Mouse (Mus musculus): ENCODE measurements around the gene Ufd1. TPM values are rescaled to one million over a fixed set of nuclear protein-coding genes. Genes with fewer than 3 reads are reported as not detected.

Gene Ufd1
- polyA plus RNA-seq, 1 experiment from 2014 or later: 49.2 TPM

DNA sequence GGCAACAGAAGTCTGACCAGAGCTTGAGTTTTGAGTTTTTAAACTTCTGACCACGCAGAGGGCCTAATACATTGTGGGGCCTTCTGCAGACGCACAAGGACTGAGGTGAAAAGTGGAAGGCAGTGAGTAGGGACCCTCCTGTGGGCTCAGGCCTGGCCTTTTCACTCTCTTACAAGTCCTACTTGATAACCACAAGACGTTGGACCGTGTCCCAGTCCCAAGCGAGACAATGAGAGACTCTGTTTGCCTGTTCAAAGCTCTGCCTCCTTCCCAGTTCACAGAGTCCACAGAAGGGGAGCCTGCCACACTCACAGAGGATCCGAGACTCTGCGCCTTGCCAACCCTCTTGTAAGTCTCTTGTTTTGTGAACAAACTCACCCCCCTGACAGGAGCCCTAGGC is 14.9 kb upstream of the Ufd1 start:
- no peak overlapping the region for H3K27ac ChIP-seq (replicated peaks; ENCODE audit: low read depth, low read length)

DNA sequence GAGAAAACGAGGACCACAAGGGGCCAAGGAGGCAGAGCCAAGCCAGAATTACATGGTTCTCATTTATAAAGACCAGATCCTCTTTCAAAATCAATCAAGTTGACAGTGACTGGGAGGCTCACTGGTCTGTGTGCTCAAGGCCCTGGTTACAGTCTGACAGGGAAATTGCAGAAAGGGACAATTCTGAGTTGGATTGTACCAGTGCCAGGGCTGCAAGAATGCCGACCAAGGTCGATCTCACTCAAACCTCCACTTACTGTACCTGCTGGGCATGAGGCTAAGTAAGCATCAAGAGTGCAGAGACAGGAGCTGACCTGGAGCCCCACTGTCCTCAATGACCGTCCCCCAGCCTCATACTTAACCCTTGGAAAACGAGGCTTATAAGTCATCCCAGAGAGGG is 13.4 kb upstream of the Ufd1 start:
- 89% methylated on average over 5 of the region's 5 CpGs for WGBS
- no peak overlapping the region for H3K27ac ChIP-seq (replicated peaks; ENCODE audit: low read depth, low read length)
- H3K9me3 ChIP-seq (ENCODE audit: control insufficient read depth, low read length): no peaks in the 10 kb centered on the region
- no peaks in the 10 kb centered on the region for H3K27me3 ChIP-seq (replicated peaks; ENCODE audit: control insufficient read depth, insufficient read depth, low read length)
- no peaks in the 10 kb centered on the region for H3K4me1 ChIP-seq (ENCODE audit: control insufficient read depth, insufficient read depth, low read length)
- ATAC-seq (ENCODE audit: low read depth): no peak
- DNase-seq (ENCODE audit: low spot score): no peak
- peaks cover 64% of the 10 kb centered on the region for H3K36me3 ChIP-seq (ENCODE audit: control insufficient read depth, insufficient read depth, low read length)
- no peak overlapping the region for H3K9ac ChIP-seq (ENCODE audit: low read depth, low read length)
- no peak overlapping the region for H3K4me2 ChIP-seq (ENCODE audit: low read depth, low read length)
- no peak overlapping the region for H3K4me3 ChIP-seq (ENCODE audit: low read depth, low read length)

More for the DNA sequence above, 14.9 kb upstream of the Ufd1 start:
- Histone ChIP-seq H3K4me2 (ENCODE audit: low read depth, low read length) (no peak overlapping the region), H3K27me3 (replicated peaks; ENCODE audit: control insufficient read depth, insufficient read depth, low read length) (no peaks in the 10 kb centered on the region), H3K36me3 (ENCODE audit: control insufficient read depth, insufficient read depth, low read length) (peaks cover 73% of the 10 kb centered on the region), H3K4me1 (ENCODE audit: control insufficient read depth, insufficient read depth, low read length) (no peaks in the 10 kb centered on the region), H3K9me3 (ENCODE audit: control insufficient read depth, low read length) (no peaks in the 10 kb centered on the region), H3K9ac (ENCODE audit: low read depth, low read length) (no peak overlapping the region), H3K4me3 (ENCODE audit: low read depth, low read length) (no peak overlapping the region)
- WGBS: 77% methylated on average over 7 of the region's 7 CpGs
- no peak for ATAC-seq (ENCODE audit: low read depth)
- DNase-seq (ENCODE audit: low spot score): peak; percentile 18

DNA sequence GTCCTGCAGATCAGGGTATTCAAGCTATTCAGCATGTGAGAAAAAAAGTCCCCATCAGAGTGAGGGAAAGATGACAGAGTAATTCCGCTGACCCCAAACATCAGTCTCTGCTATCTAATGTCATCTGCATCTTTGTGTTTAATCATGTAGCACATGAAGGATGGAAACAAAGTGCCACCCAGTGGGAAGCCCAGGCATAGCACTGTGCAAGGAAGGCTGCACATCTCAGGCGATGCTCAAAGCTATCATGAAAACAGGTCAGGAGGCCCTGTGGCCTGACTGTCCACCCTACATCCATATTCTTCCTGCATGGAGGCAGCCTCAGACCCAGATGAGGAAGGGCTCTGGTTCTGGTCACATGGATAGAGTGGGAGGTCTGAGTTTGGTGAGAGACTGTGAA is 12.7 kb upstream of the Ufd1 start:
- Histone ChIP-seq H3K36me3 (ENCODE audit: control insufficient read depth, insufficient read depth, low read length) (peaks cover 61% of the 10 kb centered on the region), H3K27me3 (replicated peaks; ENCODE audit: control insufficient read depth, insufficient read depth, low read length) (no peaks in the 10 kb centered on the region), H3K27ac (replicated peaks; ENCODE audit: low read depth, low read length) (no peak overlapping the region), H3K4me1 (ENCODE audit: control insufficient read depth, insufficient read depth, low read length) (no peaks in the 10 kb centered on the region), H3K9ac (ENCODE audit: low read depth, low read length) (no peak overlapping the region), H3K9me3 (ENCODE audit: control insufficient read depth, low read length) (no peaks in the 10 kb centered on the region), H3K4me2 (ENCODE audit: low read depth, low read length) (no peak overlapping the region), H3K4me3 (ENCODE audit: low read depth, low read length) (no peak overlapping the region)
- WGBS: 77% methylated on average over 2 of the region's 2 CpGs
- DNase-seq (ENCODE audit: low spot score): peak; percentile 38
- no peak for ATAC-seq (ENCODE audit: low read depth)

DNA sequence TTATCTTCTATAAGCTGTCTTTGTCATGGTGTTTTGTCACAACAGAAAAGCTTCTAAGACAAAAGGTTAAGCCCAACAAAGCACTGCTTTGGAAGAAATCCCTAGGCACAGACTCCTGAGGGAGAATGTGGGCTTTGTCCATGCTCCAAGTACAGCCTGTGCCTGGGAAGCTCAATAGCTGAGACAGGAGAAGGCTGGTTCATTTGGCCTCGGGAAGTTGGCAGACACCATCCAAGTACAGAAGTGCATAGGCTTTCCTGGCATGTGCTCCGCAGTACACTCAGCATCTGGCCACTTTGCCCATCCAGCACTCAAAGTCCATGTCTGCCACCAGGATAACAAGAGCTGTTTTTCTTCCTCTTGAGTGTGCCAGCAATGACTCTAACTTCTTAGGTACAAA is 5.8 kb upstream of the Ufd1 start:
- WGBS: 100% methylated on average over 2 of the region's 2 CpGs
- ATAC-seq (ENCODE audit: low read depth): no peak
- H3K36me3 ChIP-seq (ENCODE audit: control insufficient read depth, insufficient read depth, low read length): peaks cover 54% of the 10 kb centered on the region

DNA sequence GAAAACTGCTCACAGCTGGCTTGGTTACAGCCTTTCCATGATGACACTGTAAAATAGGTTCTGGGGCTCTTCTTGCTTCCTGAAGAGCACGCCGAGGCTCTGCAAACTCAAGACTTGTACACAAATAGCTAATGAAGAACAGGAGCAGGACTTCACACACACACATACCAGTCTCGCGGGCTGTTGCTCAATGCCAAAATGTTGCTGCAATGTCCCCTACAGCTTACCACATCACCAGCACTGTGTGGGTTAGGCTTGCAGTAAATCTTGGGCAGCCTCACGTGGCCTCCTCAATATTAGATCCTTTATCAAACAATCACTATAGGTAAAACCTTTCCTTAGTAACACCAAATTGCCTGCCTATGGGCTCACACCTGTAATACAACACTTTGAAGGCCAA is 2.6 kb upstream of the Ufd1 start:
- H3K4me2 ChIP-seq (ENCODE audit: low read depth, low read length): no peak overlapping the region
- peaks cover 45% of the 10 kb centered on the region for H3K36me3 ChIP-seq (ENCODE audit: control insufficient read depth, insufficient read depth, low read length)
- no peak overlapping the region for H3K9ac ChIP-seq (ENCODE audit: low read depth, low read length)
- no peak overlapping the region for H3K27ac ChIP-seq (replicated peaks; ENCODE audit: low read depth, low read length)
- no peak overlapping the region for H3K4me3 ChIP-seq (ENCODE audit: low read depth, low read length)
- no peaks in the 10 kb centered on the region for H3K9me3 ChIP-seq (ENCODE audit: control insufficient read depth, low read length)
- H3K4me1 ChIP-seq (ENCODE audit: control insufficient read depth, insufficient read depth, low read length): peaks cover 6% of the 10 kb centered on the region
- ATAC-seq (ENCODE audit: low read depth) (no peak), DNase-seq (ENCODE audit: low spot score) (no peak)
- 84% methylated on average over 5 of the region's 5 CpGs for WGBS
- no peaks in the 10 kb centered on the region for H3K27me3 ChIP-seq (replicated peaks; ENCODE audit: control insufficient read depth, insufficient read depth, low read length)

More for the DNA sequence above, 5.8 kb upstream of the Ufd1 start:
- H3K9me3 ChIP-seq (ENCODE audit: control insufficient read depth, low read length): no peaks in the 10 kb centered on the region
- no peaks in the 10 kb centered on the region for H3K27me3 ChIP-seq (replicated peaks; ENCODE audit: control insufficient read depth, insufficient read depth, low read length)
- H3K4me2 ChIP-seq (ENCODE audit: low read depth, low read length): no peak overlapping the region
- no peak for DNase-seq (ENCODE audit: low spot score)
- H3K27ac ChIP-seq (replicated peaks; ENCODE audit: low read depth, low read length): no peak overlapping the region
- H3K4me1 ChIP-seq (ENCODE audit: control insufficient read depth, insufficient read depth, low read length): no peaks in the 10 kb centered on the region
- no peak overlapping the region for H3K4me3 ChIP-seq (ENCODE audit: low read depth, low read length)
- no peak overlapping the region for H3K9ac ChIP-seq (ENCODE audit: low read depth, low read length)

DNA sequence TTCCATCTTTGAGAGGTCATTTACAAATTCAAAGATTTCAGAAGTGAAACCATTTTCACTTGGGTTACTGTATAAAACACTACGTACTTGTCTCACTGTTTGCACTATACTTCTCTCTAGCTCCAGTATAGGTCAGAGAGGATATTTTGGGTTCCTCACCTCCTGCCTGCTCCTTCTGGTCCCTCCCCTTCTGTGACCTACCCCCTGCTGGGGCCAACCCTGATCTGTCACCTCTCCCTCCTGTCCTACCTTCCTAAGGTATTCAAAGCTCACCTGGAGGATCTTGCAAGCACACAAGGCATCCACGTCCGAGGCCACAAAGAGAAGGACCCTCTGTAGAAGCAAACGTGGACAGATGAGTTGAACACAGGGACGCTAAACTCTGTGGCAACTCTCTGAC is 547 bp upstream of the Ufd1 start:
- Histone ChIP-seq H3K9me3 (ENCODE audit: control insufficient read depth, low read length) (no peaks in the 10 kb centered on the region), H3K4me1 (ENCODE audit: control insufficient read depth, insufficient read depth, low read length) (peaks cover 6% of the 10 kb centered on the region), H3K27me3 (replicated peaks; ENCODE audit: control insufficient read depth, insufficient read depth, low read length) (no peaks in the 10 kb centered on the region), H3K9ac (ENCODE audit: low read depth, low read length) (peak overlapping the region; percentile 61), H3K36me3 (ENCODE audit: control insufficient read depth, insufficient read depth, low read length) (peaks cover 42% of the 10 kb centered on the region), H3K4me2 (ENCODE audit: low read depth, low read length) (peak overlapping the region; percentile 65), H3K27ac (replicated peaks; ENCODE audit: low read depth, low read length) (no peak overlapping the region), H3K4me3 (ENCODE audit: low read depth, low read length) (peak overlapping the region; percentile 75)
- DNase-seq (ENCODE audit: low spot score) (no peak), ATAC-seq (ENCODE audit: low read depth) (no peak)
- 10% methylated on average over 5 of the region's 5 CpGs for WGBS

DNA sequence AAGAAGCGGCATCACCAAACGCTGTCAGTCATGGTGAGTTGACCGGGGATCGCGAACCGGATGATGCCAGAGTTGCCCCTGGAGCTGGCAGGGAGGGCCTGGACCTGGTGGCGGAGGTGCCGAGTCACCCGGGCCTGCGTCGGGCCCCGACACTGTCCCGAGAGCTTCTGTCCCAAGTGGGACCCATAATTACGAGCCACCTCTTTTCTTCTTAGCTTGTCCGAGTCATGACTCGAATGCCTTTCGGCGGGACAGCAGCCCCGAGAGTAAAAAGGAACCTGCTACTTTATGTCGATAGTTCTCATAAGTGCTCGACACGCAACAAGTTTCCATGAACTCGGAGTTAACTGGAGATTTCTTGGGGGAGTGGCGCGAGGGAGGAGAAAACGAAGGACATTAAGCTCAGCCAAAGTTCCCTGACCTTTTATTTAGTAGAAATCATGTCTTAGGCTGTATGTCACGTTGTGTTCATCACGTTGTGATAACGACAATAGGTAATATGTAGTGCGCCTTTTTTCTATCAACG is 869 bp downstream of the Ufd1 start:
- Histone ChIP-seq H3K4me1 (ENCODE audit: control insufficient read depth, insufficient read depth, low read length) (peaks cover 6% of the 10 kb centered on the region), H3K36me3 (ENCODE audit: control insufficient read depth, insufficient read depth, low read length) (peaks cover 42% of the 10 kb centered on the region), H3K27me3 (replicated peaks; ENCODE audit: control insufficient read depth, insufficient read depth, low read length) (no peaks in the 10 kb centered on the region), H3K9me3 (ENCODE audit: control insufficient read depth, low read length) (no peaks in the 10 kb centered on the region), H3K4me2 (ENCODE audit: low read depth, low read length) (peak overlapping the region; percentile 82), H3K27ac (replicated peaks; ENCODE audit: low read depth, low read length) (peak overlapping the region; percentile 79), H3K9ac (ENCODE audit: low read depth, low read length) (peak overlapping the region; percentile 90), H3K4me3 (ENCODE audit: low read depth, low read length) (peak overlapping the region; percentile 75)
- ATAC-seq (ENCODE audit: low read depth): peak; percentile 19; the same call in 1 of the 2 replicates
- 2% methylated on average over 31 of the region's 31 CpGs for WGBS
- peak; percentile 9 for DNase-seq (ENCODE audit: low spot score)

DNA sequence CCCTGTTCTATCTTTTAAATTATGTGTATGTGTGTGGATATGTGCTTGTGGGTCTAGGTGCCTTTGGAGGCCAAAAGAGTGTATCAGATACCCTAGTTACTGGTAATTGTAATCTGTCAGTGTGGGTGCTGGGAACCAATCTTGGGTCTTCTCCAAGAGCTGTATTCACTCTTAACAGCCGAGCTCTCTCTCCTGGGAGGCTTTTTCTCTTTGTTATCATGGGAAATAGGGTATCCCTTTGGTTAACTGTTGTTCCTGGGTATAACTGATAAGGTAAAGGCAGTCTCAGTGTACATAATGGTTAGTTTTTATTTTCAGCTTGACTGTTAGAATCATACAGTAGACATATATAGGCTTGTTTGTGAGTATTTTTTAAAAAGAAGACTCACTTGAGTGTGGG is 10.8 kb downstream of the Ufd1 start:
- no peak overlapping the region for H3K4me2 ChIP-seq (ENCODE audit: low read depth, low read length)
- H3K27me3 ChIP-seq (replicated peaks; ENCODE audit: control insufficient read depth, insufficient read depth, low read length): no peaks in the 10 kb centered on the region
- WGBS: 81% methylated on average over 1 of the region's 1 CpGs
- H3K36me3 ChIP-seq (ENCODE audit: control insufficient read depth, insufficient read depth, low read length): peaks cover 96% of the 10 kb centered on the region
- H3K9ac ChIP-seq (ENCODE audit: low read depth, low read length): no peak overlapping the region
- H3K27ac ChIP-seq (replicated peaks; ENCODE audit: low read depth, low read length): no peak overlapping the region
- DNase-seq (ENCODE audit: low spot score) (no peak), ATAC-seq (ENCODE audit: low read depth) (no peak)
- H3K4me1 ChIP-seq (ENCODE audit: control insufficient read depth, insufficient read depth, low read length): no peaks in the 10 kb centered on the region
- no peak overlapping the region for H3K4me3 ChIP-seq (ENCODE audit: low read depth, low read length)
- no peaks in the 10 kb centered on the region for H3K9me3 ChIP-seq (ENCODE audit: control insufficient read depth, low read length)

DNA sequence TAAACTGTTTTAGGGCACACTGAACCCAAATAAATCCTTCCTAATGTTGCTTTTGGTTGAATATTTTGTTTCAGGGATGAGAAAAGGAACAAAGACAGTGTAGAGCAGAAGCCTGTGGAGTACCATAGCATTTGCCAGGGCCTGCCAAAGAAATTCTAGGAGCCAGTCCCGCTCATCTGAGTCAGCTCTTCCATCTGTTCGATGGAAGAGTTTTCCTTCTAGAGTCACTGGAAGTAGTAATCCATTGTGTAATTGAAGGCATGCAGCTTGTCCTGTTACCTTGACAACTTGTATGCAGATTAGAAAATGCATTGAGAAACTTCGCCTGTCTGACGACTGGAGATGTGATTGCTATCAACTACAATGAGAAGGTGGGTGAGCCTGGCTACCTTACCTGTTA is 11.3 kb downstream of the Ufd1 start:
- Histone ChIP-seq H3K9ac (ENCODE audit: low read depth, low read length) (no peak overlapping the region), H3K4me2 (ENCODE audit: low read depth, low read length) (no peak overlapping the region), H3K36me3 (ENCODE audit: control insufficient read depth, insufficient read depth, low read length) (peaks cover 96% of the 10 kb centered on the region), H3K9me3 (ENCODE audit: control insufficient read depth, low read length) (no peaks in the 10 kb centered on the region), H3K4me3 (ENCODE audit: low read depth, low read length) (no peak overlapping the region), H3K27me3 (replicated peaks; ENCODE audit: control insufficient read depth, insufficient read depth, low read length) (no peaks in the 10 kb centered on the region), H3K4me1 (ENCODE audit: control insufficient read depth, insufficient read depth, low read length) (no peaks in the 10 kb centered on the region), H3K27ac (replicated peaks; ENCODE audit: low read depth, low read length) (no peak overlapping the region)
- no peak for ATAC-seq (ENCODE audit: low read depth)
- DNase-seq (ENCODE audit: low spot score): no peak
- WGBS: 86% methylated on average over 4 of the region's 4 CpGs

Data from embryonic facial prominence, embryonic 14.5 days (tissue).